Mouse (Mus musculus): ENCODE measurements around the gene Tmem18.

GRCm38 (mm10) chr12:30599474-30599873, 15.2 kb downstream of the Tmem18 start:
- TF ChIP-seq POLR2A (IDR thresholded peaks at IDR 0.05; ENCODE audit: borderline replicate concordance, insufficient read depth, low read length) (no peak), CTCF (IDR thresholded peaks at IDR 0.05; ENCODE audit: borderline replicate concordance, insufficient read depth, low read depth, low read length) (no peak)

All from cerebellum, adult 2 months (tissue).